Mouse (Mus musculus): ENCODE data around the gene Efna3.
A peak's percentile ranks its signal among the peaks of the same experiment; 100 is the strongest.

The Efna3 gene

GRCm38 (mm10) chr3:89282291-89282643 lies 40.5 kb downstream of the Efna3 start:
- no peak for DNase-seq

DNA sequence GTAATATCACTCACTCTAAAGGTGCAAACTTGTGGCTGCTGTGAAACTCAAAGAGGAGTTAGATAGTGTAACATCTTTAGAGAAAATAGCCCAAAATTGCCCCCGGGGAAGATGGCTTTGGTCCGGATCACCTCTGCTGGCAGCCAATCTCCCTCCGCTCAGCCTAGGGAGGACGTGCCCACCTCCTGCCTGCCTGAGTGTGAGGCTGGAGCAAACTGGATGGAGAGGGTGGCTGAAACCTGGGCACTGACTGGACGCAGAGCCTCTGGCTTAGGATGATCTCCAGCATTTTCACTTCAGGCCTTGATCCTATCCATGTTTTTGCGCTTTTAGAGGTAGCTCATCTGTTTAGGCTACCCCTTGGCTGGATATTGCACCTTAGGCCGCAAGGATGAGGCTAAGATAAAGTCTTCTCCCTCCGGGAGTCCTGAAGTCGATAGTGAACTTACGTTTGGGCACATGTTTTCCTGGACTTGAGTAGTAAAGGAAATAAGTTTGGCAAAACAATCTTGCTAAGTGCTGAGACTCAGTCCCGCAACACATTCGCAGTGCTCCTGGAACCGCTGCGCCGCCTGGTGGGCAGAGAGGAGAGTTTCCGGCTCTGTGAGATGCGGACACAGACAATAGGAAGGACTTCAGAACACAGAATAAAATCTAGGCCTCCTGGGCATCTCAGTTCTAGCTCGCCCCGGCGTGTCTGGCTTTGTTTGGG lies 41.0 kb downstream of the Efna3 start:
- peak; percentile 83 for DNase-seq

- DNase-seq, result peak; percentile 63
Observed at GRCm38 (mm10) chr3:89280606-89281511, 41.9 kb downstream of the Efna3 start, which contains the start of gene Efna1. Gene Efna1, minus strand, starts transcription at chr3:89281142.

DNA sequence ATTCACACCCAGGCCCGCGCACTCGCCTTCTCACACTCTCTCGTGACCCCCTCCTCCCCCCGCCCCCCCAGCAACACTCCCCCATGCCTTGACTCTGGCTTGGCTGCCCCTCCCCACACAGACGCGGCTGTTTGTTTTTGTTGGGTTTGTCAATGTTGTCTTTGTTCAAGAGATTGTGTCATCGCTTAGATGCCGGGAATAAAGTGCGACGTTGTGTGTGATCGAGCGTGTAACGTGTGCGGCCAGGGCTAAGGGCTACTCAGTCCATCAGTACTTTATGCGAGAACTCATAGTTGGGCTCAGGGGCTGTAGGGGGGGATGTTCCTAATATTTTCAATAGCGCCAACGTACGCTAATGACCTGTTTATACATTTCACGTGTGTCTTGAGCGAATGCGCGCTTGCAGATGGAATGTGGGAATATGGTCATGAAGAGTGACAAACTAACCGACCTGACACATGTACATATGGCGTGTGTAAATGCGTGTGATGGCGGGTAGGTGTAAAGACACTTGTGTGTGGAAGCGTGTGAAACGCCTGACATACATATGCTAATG lies 42.6 kb downstream of the Efna3 start:
- no peak for DNase-seq

- DNase-seq, result peak; percentile 90
Observed at GRCm38 (mm10) chr3:89279153-89279890, 43.4 kb downstream of the Efna3 start.

DNA sequence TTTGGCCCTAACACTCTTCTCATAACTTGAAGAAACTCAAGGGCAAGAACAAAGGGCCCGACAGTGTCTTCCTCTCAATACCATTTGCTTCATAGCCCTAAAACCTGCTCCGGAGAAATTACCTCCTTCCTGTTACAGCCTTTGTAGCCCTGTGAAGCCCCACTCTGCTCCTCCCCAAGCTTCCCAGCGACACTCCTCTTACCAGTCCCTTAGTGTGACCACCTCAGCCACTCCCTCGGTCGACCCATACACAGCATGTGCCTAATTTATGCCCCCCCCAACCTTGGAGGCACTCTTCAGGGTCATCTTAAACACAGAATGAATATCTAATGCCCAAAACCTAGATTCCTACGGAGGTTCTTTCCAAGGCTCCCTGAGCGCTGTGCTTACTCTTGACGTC lies 44.1 kb downstream of the Efna3 start:
- no peak for DNase-seq

GRCm38 (mm10) chr3:89278107-89278506 lies 44.7 kb downstream of the Efna3 start:
- DNase-seq, result peak; percentile 48

DNA sequence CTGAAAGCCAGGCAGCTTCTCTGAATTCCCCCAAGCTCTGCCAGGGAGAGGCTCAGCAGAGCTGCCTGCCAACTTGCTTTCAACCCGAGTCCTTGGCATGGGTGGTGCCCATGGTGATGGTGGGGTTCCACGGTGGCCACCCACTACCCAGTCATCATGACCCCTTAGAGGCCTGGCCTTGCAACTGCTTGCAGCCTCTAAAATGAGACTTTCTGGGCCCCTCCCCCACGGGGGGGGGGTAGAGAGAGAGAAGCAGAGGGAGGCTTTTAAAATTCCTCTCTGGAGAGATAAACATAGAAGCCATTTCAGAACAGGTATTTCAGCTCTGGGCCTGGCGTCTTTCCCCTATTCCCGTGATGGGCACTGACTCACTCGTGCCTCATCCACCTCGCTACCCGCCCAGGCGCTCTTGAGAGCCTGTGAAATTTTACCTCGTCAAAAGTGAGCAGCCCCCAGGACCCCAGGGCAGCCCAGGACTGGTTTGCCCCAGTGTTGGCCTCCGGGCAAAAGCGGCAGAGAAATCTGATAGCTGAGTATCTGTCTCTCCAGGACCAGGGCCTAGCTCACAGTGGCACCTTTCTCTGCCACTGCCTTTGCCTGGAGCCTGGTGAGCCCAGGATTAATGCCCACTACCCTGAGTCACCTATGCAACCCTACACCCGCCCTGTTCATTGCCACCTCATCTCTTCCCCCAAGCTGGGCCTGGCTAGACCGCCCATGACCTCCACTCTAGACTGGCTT lies 45.3 kb downstream of the Efna3 start:
- peak; percentile 61 for DNase-seq

DNA sequence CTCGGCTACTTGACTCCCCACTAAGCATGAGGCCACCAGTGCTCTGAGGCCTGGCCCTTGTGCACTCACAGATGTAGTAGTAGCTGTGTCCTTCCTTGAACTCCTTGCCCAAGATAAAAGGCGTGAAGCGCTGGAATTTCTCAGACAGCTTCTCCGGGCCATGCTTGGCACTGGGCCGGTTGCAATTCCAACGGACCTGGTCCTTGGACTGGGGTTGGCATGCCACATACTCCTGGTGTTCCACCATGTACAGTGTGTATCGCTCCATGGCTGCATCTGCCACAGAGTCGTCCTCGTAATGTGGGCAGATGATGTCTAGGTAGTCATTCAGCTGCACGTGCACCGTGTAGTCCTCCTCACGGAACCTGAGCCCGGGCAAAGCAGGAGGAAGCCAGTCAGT lies 46.7 kb downstream of the Efna3 start:
- peak; percentile 21 for DNase-seq

- peak; percentile 66 for DNase-seq
Observed at GRCm38 (mm10) chr3:89271760-89272159, 51.0 kb downstream of the Efna3 start.

- peak; percentile 75 for DNase-seq
Observed at GRCm38 (mm10) chr3:89270891-89271290, 51.9 kb downstream of the Efna3 start.

GRCm38 (mm10) chr3:89270051-89270755 lies 52.6 kb downstream of the Efna3 start, which contains the start of gene Slc50a1:
Gene Slc50a1, minus strand, starts transcription at chr3:89270570.
- peak; percentile 83 for DNase-seq

DNA sequence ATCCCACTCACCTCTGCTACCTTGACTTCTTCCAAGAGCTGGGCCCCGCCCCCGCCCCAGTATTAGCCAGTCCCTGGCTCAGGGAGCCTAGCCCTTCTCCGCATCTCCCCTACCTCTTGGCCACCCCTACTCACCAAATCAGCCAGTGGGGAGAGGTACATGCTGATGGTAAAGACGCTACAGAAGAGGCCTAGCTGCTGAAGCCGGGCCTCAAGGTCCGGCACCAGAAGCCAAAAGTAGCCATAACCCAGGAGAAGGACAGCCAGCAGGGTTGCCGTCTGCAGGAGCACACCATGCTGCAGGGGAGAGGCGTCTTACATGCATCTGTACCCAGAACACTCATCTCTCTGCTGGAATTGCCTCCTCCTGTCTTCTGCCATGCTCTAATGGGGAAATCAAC lies 53.8 kb downstream of the Efna3 start:
- DNase-seq, result peak; percentile 31

- DNase-seq, result peak; percentile 79
Observed at GRCm38 (mm10) chr3:89266439-89266893, 56.3 kb downstream of the Efna3 start.
